In genomic region chr19:47454167-47455000, GRCm38 (mm10) we compare ENCODE assay signal across 8 mouse cellular contexts. TPM values are rescaled to one million over a fixed set of nuclear protein-coding genes. Genes with fewer than 3 reads are reported as not detected.
DNase-seq lines count a peak whose midpoint lies in the region; ATAC-seq lines count a peak whose summit lies in the region.

No protein-coding gene starts in this region.

- no peaks in the 10 kb centered on the region for H3K27me3 ChIP-seq in embryonic facial prominence, embryonic 12.5 days
- no peaks in the 10 kb centered on the region for H3K27me3 ChIP-seq in limb, embryonic 15.5 days

- no peak overlapping the region for H3K4me2 ChIP-seq in embryonic facial prominence, embryonic 12.5 days (replicated peaks)
- no peak overlapping the region for H3K4me2 ChIP-seq in limb, embryonic 15.5 days

- DNase-seq in left cerebral cortex, postnatal 14 days (ENCODE audit: low spot score in 2 of 2) = peak; percentile 29 to 49
- DNase-seq in left cerebral cortex, adult 11 months (ENCODE audit: low spot score) = no peak
- peak; percentile 81 for DNase-seq in heart, adult 8-10 months (ENCODE audit: low spot score)
- DNase-seq in urinary bladder, postnatal 36 days (ENCODE audit: low spot score in 2 of 2) = no peak
- no peak for DNase-seq in kidney, postnatal 14 days
- DNase-seq in ovary, postnatal 36 days (ENCODE audit: low spot score) = no peak

- intact Hi-C loops in left cerebral cortex, postnatal 14 days (cut with DNase I) = no loop called here

- H3K4me3 ChIP-seq in embryonic facial prominence, embryonic 12.5 days = no peak overlapping the region
- H3K4me3 ChIP-seq in limb, embryonic 15.5 days = no peak overlapping the region

- 73% methylated on average over 11 of the region's 11 CpGs for WGBS in embryonic facial prominence, embryonic 12.5 days
- WGBS in limb, embryonic 15.5 days = 61% methylated on average over 11 of the region's 11 CpGs

- no peaks in the 10 kb centered on the region for H3K9me3 ChIP-seq in embryonic facial prominence, embryonic 12.5 days
- no peaks in the 10 kb centered on the region for H3K9me3 ChIP-seq in limb, embryonic 15.5 days

- no peak overlapping the region for H3K9ac ChIP-seq in embryonic facial prominence, embryonic 12.5 days
- H3K9ac ChIP-seq in limb, embryonic 15.5 days = no peak overlapping the region

- peaks cover 47% of the 10 kb centered on the region for H3K4me1 ChIP-seq in embryonic facial prominence, embryonic 12.5 days
- H3K4me1 ChIP-seq in limb, embryonic 15.5 days = peaks cover 69% of the 10 kb centered on the region

- no peaks in the 10 kb centered on the region for H3K36me3 ChIP-seq in embryonic facial prominence, embryonic 12.5 days
- no peaks in the 10 kb centered on the region for H3K36me3 ChIP-seq in limb, embryonic 15.5 days

- H3K27ac ChIP-seq in embryonic facial prominence, embryonic 12.5 days = 0 out of 2 replicates have a peak overlapping the region, but pooled peaks have one; percentile 36
- H3K27ac ChIP-seq in limb, embryonic 15.5 days = peak overlapping the region; percentile 63

- no peak for ATAC-seq in embryonic facial prominence, embryonic 12.5 days (ENCODE audit: insufficient number of reproducible peaks, insufficient read depth, low FRiP score, low TSS enrichment)
- no peak for ATAC-seq in limb, embryonic 15.5 days (ENCODE audit: insufficient number of reproducible peaks, low FRiP score, low TSS enrichment, low read depth)

RNA-seq across cellular contexts. Expression of gene Sh3pxd2a, which starts 9.8 kb away (rescaled TPM):
- 10 to 100 TPM; 30.9 TPM for total RNA-seq in left cerebral cortex, postnatal 14 days (2021)
- 8.2 and 8.4 TPM in 2 replicates for polyA plus RNA-seq in embryonic facial prominence, embryonic 12.5 days (2016; fragmentation: Nextera tagmentation; extraction: Ambion mirVana)
- 10 to 100 TPM; 40.6 to 54.7 (median 46.2) TPM for total RNA-seq in heart, adult 8-10 months (2022)
- 12.2 and 12.4 TPM in 2 replicates for polyA plus RNA-seq in limb, embryonic 15.5 days (2015; fragmentation: Nextera tagmentation; extraction: Ambion mirVana)

Comparison
In these comparisons a context has a peak if more than half of its experiments do, and no peak if none do; other contexts are left out.
1. DNase-seq: peak in left cerebral cortex, postnatal 14 days (2 of 2) and heart, adult 8-10 months (single experiment); none in left cerebral cortex, adult 11 months (single experiment), urinary bladder, postnatal 36 days (0 of 2), kidney, postnatal 14 days (single experiment) and ovary, postnatal 36 days (single experiment).